Mouse (Mus musculus) MEL (cell line): ENCODE results near the gene Mrtfa. TPM values are rescaled to one million over a fixed set of nuclear protein-coding genes. Genes with fewer than 3 reads are reported as not detected.

Source experiments
- DNase-seq: peaks from one replicate; pipeline ENCODE4 v3.0.0; 2011; ENCODE audit warnings: low read depth, low spot score
- H3K27ac ChIP-seq: 2 replicates; pipeline ENCODE4 v1.5.1; 2012; ENCODE audit warnings: low read depth, mild to moderate bottlenecking, control low read depth, low read length, moderate library complexity; ENCODE audit not compliant: control insufficient read depth
- H3K27me3 ChIP-seq, 2 experiments: fragments of 150-350 bp in 1 of 2; sonication (generic) in 1 of 2; 2 replicates each; pipeline ENCODE4 v1.6.1; 2012; ENCODE audit warnings: low read length in 2 of 2, mild to moderate bottlenecking in 2 of 2, improper control_type of control experiment in 1 of 2, moderate library complexity in 1 of 2; ENCODE audit not compliant: insufficient read depth in 2 of 2, control insufficient read depth in 1 of 2
- H3K36me3 ChIP-seq, 2 experiments: 2 replicates each; pipeline ENCODE4 v1.6.1; 2012 to 2014; ENCODE audit warnings: low read length in 2 of 2, improper control_type of control experiment in 1 of 2, inconsistent platforms in 1 of 2, mild to moderate bottlenecking in 1 of 2; ENCODE audit not compliant: insufficient read depth in 2 of 2, control insufficient read depth in 1 of 2
- H3K4me1 ChIP-seq, 2 experiments: fragments of 150-350 bp in 1 of 2; sonication (generic) in 1 of 2; 2 replicates each; pipeline ENCODE4 v1.6.1; 2012; ENCODE audit warnings: low read length in 2 of 2, improper control_type of control experiment in 1 of 2, mild to moderate bottlenecking in 1 of 2; ENCODE audit not compliant: insufficient read depth in 2 of 2, control insufficient read depth in 1 of 2
- H3K4me3 ChIP-seq, 2 experiments: fragments of 150-350 bp in 1 of 2; sonication (generic) in 1 of 2; 2 replicates each; pipeline ENCODE4 v1.5.1; 2012; ENCODE audit warnings: low read depth in 2 of 2, low read length in 2 of 2, mild to moderate bottlenecking in 2 of 2, moderate library complexity in 2 of 2, control low read depth in 1 of 2, improper control_type of control experiment in 1 of 2; ENCODE audit not compliant: control insufficient read depth in 1 of 2, insufficient read depth in 1 of 2
- H3K79me2 ChIP-seq: 2 replicates; pipeline ENCODE4 v1.6.1; 2012; ENCODE audit warnings: mild to moderate bottlenecking, low read length, moderate library complexity; ENCODE audit not compliant: control insufficient read depth, poor library complexity, insufficient read depth
- H3K9ac ChIP-seq: 2 replicates; pipeline ENCODE4 v1.6.1; 2012; ENCODE audit warnings: low read depth, mild to moderate bottlenecking, control low read depth, low read length, moderate library complexity; ENCODE audit not compliant: control insufficient read depth, poor library complexity, severe bottlenecking
- H3K9me3 ChIP-seq: fragments of 150-350 bp; sonication (generic); replicated peaks from 2 replicates; pipeline ENCODE4 v1.6.1; 2012; ENCODE audit warnings: mild to moderate bottlenecking, low read length, improper control_type of control experiment, moderate library complexity; ENCODE audit not compliant: insufficient read depth
- BHLHE40 ChIP-seq: IDR thresholded peaks from 2 replicates; pipeline ENCODE4 v1.6.1; 2012; ENCODE audit warnings: low read depth, mild to moderate bottlenecking, inconsistent platforms, low read length, improper control_type of control experiment, borderline replicate concordance
- CHD2 ChIP-seq: IDR thresholded peaks from 2 replicates; pipeline ENCODE4 v1.6.1; 2011; ENCODE audit warnings: low read length, improper control_type of control experiment
- ELF1 ChIP-seq: IDR thresholded peaks from 2 replicates; pipeline ENCODE4 v1.6.1; 2014; ENCODE audit warnings: low read depth, mild to moderate bottlenecking, inconsistent platforms, low read length, improper control_type of control experiment, moderate library complexity
- EP300 ChIP-seq, 2 experiments: IDR thresholded peaks; 2 replicates each; pipeline ENCODE4 v1.6.1; 2011; ENCODE audit warnings: improper control_type of control experiment in 2 of 2, low read length in 2 of 2, low read depth in 1 of 2, mild to moderate bottlenecking in 1 of 2
- GABPA ChIP-seq: IDR thresholded peaks from 2 replicates; pipeline ENCODE4 v1.6.1; 2012; ENCODE audit warnings: low read depth, mild to moderate bottlenecking, inconsistent platforms, low read length, improper control_type of control experiment, moderate library complexity
- GATA1 ChIP-seq: IDR thresholded peaks from 2 replicates; pipeline ENCODE4 v1.6.1; 2011; ENCODE audit warnings: low read depth, low read length, improper control_type of control experiment
- KAT2A ChIP-seq: conservative IDR thresholded peaks from 2 replicates; pipeline ENCODE4 v1.6.1; 2012; ENCODE audit warnings: low read depth, low read length, improper control_type of control experiment, inconsistent platforms
- MAX ChIP-seq: IDR thresholded peaks from 2 replicates; pipeline ENCODE4 v1.6.1; 2011; ENCODE audit warnings: low read length, improper control_type of control experiment
- MXI1 ChIP-seq: IDR thresholded peaks from 2 replicates; pipeline ENCODE4 v1.6.1; 2011; ENCODE audit warnings: mild to moderate bottlenecking, low read depth, low read length, improper control_type of control experiment
- MYB ChIP-seq: IDR thresholded peaks from 2 replicates; pipeline ENCODE4 v1.6.1; 2011; ENCODE audit warnings: mild to moderate bottlenecking, low read depth, low read length, improper control_type of control experiment
- POLR2A ChIP-seq, 2 experiments: IDR thresholded peaks; 2 replicates each; pipeline ENCODE4 v1.6.1; 2011 to 2012; ENCODE audit warnings: low read length in 2 of 2, mild to moderate bottlenecking in 2 of 2, control low read depth in 1 of 2, improper control_type of control experiment in 1 of 2, low read depth in 1 of 2, moderate library complexity in 1 of 2; ENCODE audit not compliant: control insufficient read depth in 1 of 2, insufficient read depth in 1 of 2, poor library complexity in 1 of 2
- POLR2AphosphoS2 ChIP-seq: IDR thresholded peaks from 2 replicates; pipeline ENCODE4 v1.6.1; 2011; ENCODE audit warnings: low read length, improper control_type of control experiment
- RCOR1 ChIP-seq: IDR thresholded peaks from 2 replicates; pipeline ENCODE4 v1.6.1; 2012; ENCODE audit warnings: low read depth, mild to moderate bottlenecking, inconsistent platforms, low read length, improper control_type of control experiment
- SIN3A ChIP-seq: IDR thresholded peaks from 2 replicates; pipeline ENCODE4 v1.6.1; 2012; ENCODE audit warnings: low read length, improper control_type of control experiment, inconsistent platforms
- TAL1 ChIP-seq: IDR thresholded peaks from 2 replicates; pipeline ENCODE4 v1.6.1; 2012; ENCODE audit warnings: mild to moderate bottlenecking, inconsistent platforms, low read length, moderate library complexity, mixed read lengths
- TCF12 ChIP-seq: IDR thresholded peaks from 2 replicates; pipeline ENCODE4 v1.6.1; 2014; ENCODE audit warnings: low read depth, mild to moderate bottlenecking, inconsistent platforms, low read length, improper control_type of control experiment, moderate library complexity
- UBTF ChIP-seq: IDR thresholded peaks from 2 replicates; pipeline ENCODE4 v1.6.1; 2012; ENCODE audit warnings: low read depth, mild to moderate bottlenecking, inconsistent platforms, low read length, improper control_type of control experiment, moderate library complexity, borderline replicate concordance; ENCODE audit not compliant: insufficient read depth
- ZC3H11A ChIP-seq: IDR thresholded peaks from 2 replicates; pipeline ENCODE4 v1.6.1; 2012; ENCODE audit warnings: low read depth, mild to moderate bottlenecking, inconsistent platforms, low read length, improper control_type of control experiment
- ZKSCAN1 ChIP-seq: IDR thresholded peaks from 2 replicates; pipeline ENCODE4 v1.6.1; 2012; ENCODE audit warnings: low read depth, mild to moderate bottlenecking, inconsistent platforms, low read length, improper control_type of control experiment, moderate library complexity
- polyA plus RNA-seq, 2 experiments: library from polyadenylated mRNA; stranded (reverse) in 1 of 2; unstranded in 1 of 2; fragments of >175 nt in 1 of 2; fragments of >200 nt in 1 of 2; gene quantifications; 2 replicates each; pipeline versions ENCODE4 v1.2.1 to v1.2.4; 2012; ENCODE audit warnings: low replicate concordance in 2 of 2, low read depth in 1 of 2; ENCODE audit not compliant: insufficient read length in 2 of 2, insufficient read depth in 1 of 2, missing spikeins in 1 of 2
- total RNA-seq: library from RNA; depleted of rRNA; stranded (reverse); fragments of 300-350 nt; gene quantifications from 2 replicates; pipeline ENCODE4 v1.2.3, GENCODE M21; 2012

Gene Mrtfa
- total and polyA plus RNA-seq, 3 experiments, result 2.6 to 11.9 TPM; not detected in 1

DNA sequence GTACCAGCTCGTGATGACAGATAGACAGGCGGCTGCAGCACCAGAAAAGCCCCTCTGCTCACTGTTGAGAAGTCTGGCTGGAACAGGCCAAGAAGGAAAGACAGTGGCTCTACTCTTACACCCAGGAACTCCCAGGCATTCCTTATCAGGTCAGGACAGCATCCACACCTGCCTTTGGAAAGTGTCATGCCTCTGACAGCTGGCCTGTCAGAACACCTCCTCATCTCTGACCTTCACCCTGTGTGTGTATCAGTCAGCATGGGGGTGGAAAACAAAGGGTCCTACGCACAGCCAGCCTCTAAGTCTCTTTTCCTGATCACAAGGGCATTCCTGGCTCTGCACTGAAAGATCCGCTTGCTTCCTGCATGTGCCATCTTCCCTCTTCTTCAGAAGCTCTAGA lies 148.8 kb downstream of the Mrtfa start:
- H3K9me3 ChIP-seq, result no peaks in the 10 kb centered on the region
- H3K79me2 ChIP-seq, result no peaks in the 10 kb centered on the region
- H3K27ac ChIP-seq, result no peak overlapping the region
- TF ChIP-seq TAL1, result no peak
- no peak for TF ChIP-seq TCF12
- TF ChIP-seq ZKSCAN1, result no peak
- no peak for TF ChIP-seq SIN3A
- no peak for TF ChIP-seq KAT2A
- no peak for TF ChIP-seq BHLHE40
- no peak for TF ChIP-seq ZC3H11A
- TF ChIP-seq UBTF, result no peak
- no peak for TF ChIP-seq GATA1
- no peak for TF ChIP-seq CHD2
- no peak for TF ChIP-seq EP300 (IDR thresholded peaks at IDR 0.05; ENCODE audit: low read depth in 1 of 2, low read length in 2 of 2)
- no peak for TF ChIP-seq MYB
- TF ChIP-seq, all 39 proteins: peak for 0
- H3K9ac ChIP-seq, result no peak overlapping the region
- H3K27me3 ChIP-seq, result no peaks in the 10 kb centered on the region
- no peak overlapping the region for H3K4me3 ChIP-seq
- no peak for DNase-seq
- peaks cover 12 to 20% of the 10 kb centered on the region in 2 experiments for H3K4me1 ChIP-seq
- peaks cover 0 to 20% of the 10 kb centered on the region in 2 experiments; a peak in 2 of 4 replicates for H3K36me3 ChIP-seq

DNA sequence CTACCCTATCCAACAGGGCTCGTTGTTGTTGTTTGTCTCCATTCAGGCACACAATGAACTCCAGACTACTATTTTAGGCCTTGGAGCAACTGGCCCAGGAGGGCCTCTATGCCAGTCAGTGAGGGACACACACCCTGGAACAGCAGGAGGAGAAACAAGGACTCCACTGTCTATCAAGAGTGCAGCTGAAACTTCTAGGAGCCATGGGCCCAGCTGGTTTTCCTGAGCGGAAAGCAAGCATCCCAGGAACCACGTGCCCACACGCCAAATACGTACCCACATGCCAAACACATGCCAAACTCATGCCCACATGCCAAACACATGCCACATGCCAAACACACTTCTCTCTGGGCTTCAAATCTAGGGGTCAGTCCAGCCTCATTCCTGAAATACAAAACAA lies 152.1 kb downstream of the Mrtfa start:
- Histone ChIP-seq H3K9me3 (no peaks in the 10 kb centered on the region), H3K36me3 (peaks cover 0 to 2% of the 10 kb centered on the region in 2 experiments; a peak in 1 of 4 replicates), H3K9ac (no peak overlapping the region), H3K27ac (no peak overlapping the region), H3K79me2 (no peaks in the 10 kb centered on the region), H3K27me3 (no peaks in the 10 kb centered on the region), H3K4me3 (no peak overlapping the region), H3K4me1 (peaks cover 0 to 5% of the 10 kb centered on the region in 2 experiments; a peak in 1 of 4 replicates)
- TF ChIP-seq TAL1, result no peak
- no peak for TF ChIP-seq MAX
- no peak for TF ChIP-seq SIN3A
- no peak for TF ChIP-seq RCOR1
- TF ChIP-seq POLR2A (IDR thresholded peaks at IDR 0.05; ENCODE audit: control insufficient read depth in 1 of 2, insufficient read depth in 1 of 2, low read depth in 1 of 2, low read length in 2 of 2, poor library complexity in 1 of 2), result no peak
- no peak for TF ChIP-seq CHD2
- no peak for TF ChIP-seq ELF1
- no peak for TF ChIP-seq EP300 (IDR thresholded peaks at IDR 0.05; ENCODE audit: low read depth in 1 of 2, low read length in 2 of 2)
- TF ChIP-seq POLR2AphosphoS2, result no peak
- no peak for TF ChIP-seq GATA1
- no peak for TF ChIP-seq GABPA
- TF ChIP-seq MXI1, result no peak
- no peak for TF ChIP-seq TCF12
- DNase-seq, result no peak
